Mouse (Mus musculus): ENCODE measurements around the gene Gdpd5. TPM values are rescaled to one million over a fixed set of nuclear protein-coding genes. Genes with fewer than 3 reads are reported as not detected.
"Not testable (repeated sequence)": the region's sequence is repeated elsewhere in the genome, so short reads cannot be mapped to it uniquely, and the experiment has no call there.

Gdpd5 gene
- polyA plus RNA-seq, 1 experiment from 2014 or later: 20.8 TPM

GRCm38 (mm10) chr7:99483924-99484319 lies 102.7 kb downstream of the Gdpd5 start:
- H3K36me3 ChIP-seq: peaks cover 35% of the 10 kb centered on the region
- peaks cover 4% of the 10 kb centered on the region; the same call in 1 of the 2 replicates for H3K27me3 ChIP-seq
- H3K4me3 ChIP-seq: peak overlapping the region; percentile 67
- no peaks in the 10 kb centered on the region for H3K9me3 ChIP-seq (replicated peaks)
- H3K4me2 ChIP-seq: peak overlapping the region; percentile 57
- peaks cover 30% of the 10 kb centered on the region for H3K4me1 ChIP-seq (replicated peaks)
- no peak overlapping the region; the same call in 1 of the 2 replicates for H3K27ac ChIP-seq
- WGBS: 43% methylated on average over 8 of the region's 8 CpGs
- no peak for ATAC-seq (replicated peaks; ENCODE audit: insufficient number of reproducible peaks, insufficient read depth, low FRiP score, low read depth)
- no peak overlapping the region for H3K9ac ChIP-seq

- Histone ChIP-seq H3K9me3 (replicated peaks) (no peaks in the 10 kb centered on the region), H3K9ac (no peak overlapping the region), H3K4me3 (no peak overlapping the region), H3K4me1 (replicated peaks) (peaks cover 24% of the 10 kb centered on the region), H3K36me3 (peaks cover 28% of the 10 kb centered on the region), H3K27me3 (peaks cover 4% of the 10 kb centered on the region; the same call in 1 of the 2 replicates), H3K27ac (no peak overlapping the region), H3K4me2 (no peak overlapping the region)
- 40% methylated on average over 1 of the region's 1 CpGs for WGBS
- no peak for ATAC-seq (replicated peaks; ENCODE audit: insufficient number of reproducible peaks, insufficient read depth, low FRiP score, low read depth)
Observed at GRCm38 (mm10) chr7:99484679-99485078, 103.5 kb downstream of the Gdpd5 start.

- H3K4me3 ChIP-seq: no peak overlapping the region
- no peaks in the 10 kb centered on the region; the same call in 1 of the 2 replicates for H3K9me3 ChIP-seq (replicated peaks)
- H3K27me3 ChIP-seq: peaks cover 4% of the 10 kb centered on the region; the same call in 1 of the 2 replicates
- H3K4me2 ChIP-seq: no peak overlapping the region
- 80% methylated on average over 5 of the region's 5 CpGs for WGBS
- H3K36me3 ChIP-seq: no peaks in the 10 kb centered on the region
- no peak for ATAC-seq (replicated peaks; ENCODE audit: insufficient number of reproducible peaks, insufficient read depth, low FRiP score, low read depth)
- no peak overlapping the region for H3K27ac ChIP-seq
- H3K4me1 ChIP-seq (replicated peaks): no peaks in the 10 kb centered on the region
- H3K9ac ChIP-seq: no peak overlapping the region
Observed at GRCm38 (mm10) chr7:99489708-99490107, 108.5 kb downstream of the Gdpd5 start.

GRCm38 (mm10) chr7:99499128-99499527 lies 117.9 kb downstream of the Gdpd5 start:
- no peak overlapping the region for H3K4me3 ChIP-seq
- no peaks in the 10 kb centered on the region for H3K27me3 ChIP-seq
- H3K4me1 ChIP-seq (replicated peaks): peaks cover 3% of the 10 kb centered on the region; the same call in 1 of the 2 replicates
- H3K27ac ChIP-seq: no peak overlapping the region
- H3K9me3 ChIP-seq (replicated peaks): no peaks in the 10 kb centered on the region
- WGBS: 58% methylated on average over 1 of the region's 1 CpGs
- no peak overlapping the region for H3K4me2 ChIP-seq
- no peak for ATAC-seq (replicated peaks; ENCODE audit: insufficient number of reproducible peaks, insufficient read depth, low FRiP score, low read depth)
- H3K36me3 ChIP-seq: no peaks in the 10 kb centered on the region
- H3K9ac ChIP-seq: no peak overlapping the region

GRCm38 (mm10) chr7:99500201-99500600 lies 119.0 kb downstream of the Gdpd5 start:
- WGBS: 3% methylated on average over 8 of the region's 8 CpGs
- Histone ChIP-seq H3K4me3 (no peak overlapping the region), H3K36me3 (no peaks in the 10 kb centered on the region), H3K4me2 (no peak overlapping the region), H3K27ac (no peak overlapping the region), H3K4me1 (replicated peaks) (peaks cover 3% of the 10 kb centered on the region; the same call in 1 of the 2 replicates), H3K27me3 (no peaks in the 10 kb centered on the region), H3K9me3 (replicated peaks) (no peaks in the 10 kb centered on the region), H3K9ac (no peak overlapping the region)
- ATAC-seq (replicated peaks; ENCODE audit: insufficient number of reproducible peaks, insufficient read depth, low FRiP score, low read depth): peak; percentile 77

GRCm38 (mm10) chr7:99500655-99501054 lies 119.4 kb downstream of the Gdpd5 start:
- Histone ChIP-seq H3K36me3 (no peaks in the 10 kb centered on the region), H3K27ac (no peak overlapping the region), H3K9ac (no peak overlapping the region), H3K27me3 (no peaks in the 10 kb centered on the region), H3K4me3 (no peak overlapping the region), H3K4me1 (replicated peaks) (peaks cover 3% of the 10 kb centered on the region; the same call in 1 of the 2 replicates), H3K4me2 (no peak overlapping the region), H3K9me3 (replicated peaks) (no peaks in the 10 kb centered on the region)
- ATAC-seq (replicated peaks; ENCODE audit: insufficient number of reproducible peaks, insufficient read depth, low FRiP score, low read depth): no peak
- WGBS: 22% methylated on average over 5 of the region's 5 CpGs

- no peak overlapping the region for H3K27ac ChIP-seq
- H3K4me1 ChIP-seq (replicated peaks): peaks cover 3% of the 10 kb centered on the region; the same call in 1 of the 2 replicates
- H3K4me2 ChIP-seq: no peak overlapping the region
- ATAC-seq (replicated peaks; ENCODE audit: insufficient number of reproducible peaks, insufficient read depth, low FRiP score, low read depth): no peak
- 36% methylated on average over 1 of the region's 1 CpGs for WGBS
- no peaks in the 10 kb centered on the region for H3K9me3 ChIP-seq (replicated peaks)
- H3K27me3 ChIP-seq: no peaks in the 10 kb centered on the region
- no peak overlapping the region for H3K9ac ChIP-seq
- no peaks in the 10 kb centered on the region for H3K36me3 ChIP-seq
- no peak overlapping the region for H3K4me3 ChIP-seq
Observed at GRCm38 (mm10) chr7:99501148-99501547, 119.9 kb downstream of the Gdpd5 start.

- Histone ChIP-seq H3K27ac (no peak overlapping the region), H3K9me3 (replicated peaks) (no peaks in the 10 kb centered on the region), H3K9ac (no peak overlapping the region), H3K27me3 (no peaks in the 10 kb centered on the region), H3K4me2 (no peak overlapping the region), H3K4me1 (replicated peaks) (peaks cover 3% of the 10 kb centered on the region; the same call in 1 of the 2 replicates), H3K36me3 (no peaks in the 10 kb centered on the region), H3K4me3 (no peak overlapping the region)
- ATAC-seq (replicated peaks; ENCODE audit: insufficient number of reproducible peaks, insufficient read depth, low FRiP score, low read depth): no peak
Observed at GRCm38 (mm10) chr7:99504556-99504955, 123.3 kb downstream of the Gdpd5 start.

- H3K36me3 ChIP-seq; H3K4me1 ChIP-seq (replicated peaks): not testable (repeated sequence)
- WGBS: 18% methylated on average over 2 of the region's 2 CpGs
Observed at GRCm38 (mm10) chr7:99508187-99508586, 127.0 kb downstream of the Gdpd5 start.

GRCm38 (mm10) chr7:99510087-99510501 lies 128.9 kb downstream of the Gdpd5 start:
- Histone ChIP-seq H3K9me3 (replicated peaks) (no peaks in the 10 kb centered on the region), H3K27me3 (no peaks in the 10 kb centered on the region), H3K9ac (no peak overlapping the region), H3K36me3 (no peaks in the 10 kb centered on the region), H3K4me3 (no peak overlapping the region), H3K4me2 (no peak overlapping the region), H3K4me1 (replicated peaks) (peaks cover 6% of the 10 kb centered on the region), H3K27ac (no peak overlapping the region)
- no peak for ATAC-seq (replicated peaks; ENCODE audit: insufficient number of reproducible peaks, insufficient read depth, low FRiP score, low read depth)
- WGBS: 11% methylated on average over 8 of the region's 8 CpGs

More at GRCm38 (mm10) chr7:99508187-99508586, 127.0 kb downstream of the Gdpd5 start:
- not testable (repeated sequence) for ATAC-seq (replicated peaks; ENCODE audit: insufficient number of reproducible peaks, insufficient read depth, low FRiP score, low read depth); H3K27ac ChIP-seq; H3K4me3 ChIP-seq; H3K9me3 ChIP-seq (replicated peaks); H3K9ac ChIP-seq; H3K4me2 ChIP-seq; H3K27me3 ChIP-seq

Measured in heart, embryonic 15.5 days (tissue).